Mouse (Mus musculus) myocyte (in vitro differentiated cells): ENCODE measurements around the gene Kdm1a. TPM values are rescaled to one million over a fixed set of nuclear protein-coding genes. Genes with fewer than 3 reads are reported as not detected.
A peak's percentile ranks its signal among the peaks of the same experiment; 100 is the strongest.

ENCODE experiments used
- H3K27me3 ChIP-seq: one replicate; pipeline ENCODE4 v1.6.1; 2011; ENCODE audit not compliant: control insufficient read depth, insufficient read depth, insufficient read length
- H3K36me3 ChIP-seq: one replicate; pipeline ENCODE4 v1.6.1; 2011; ENCODE audit not compliant: control insufficient read depth, insufficient read depth
- H3K4me2 ChIP-seq: one replicate; pipeline ENCODE4 v1.6.1; 2011; ENCODE audit warnings: low read depth, control low read depth
- H3K4me3 ChIP-seq: one replicate; pipeline ENCODE4 v1.5.1; 2011; ENCODE audit warnings: mild to moderate bottlenecking, control low read depth, moderate library complexity
- H3K79me2 ChIP-seq: one replicate; pipeline ENCODE4 v1.6.1; 2011; ENCODE audit not compliant: control insufficient read depth, insufficient read depth
- H3ac ChIP-seq: one replicate; pipeline ENCODE4 v1.6.1; 2011; ENCODE audit not compliant: control insufficient read depth, insufficient read length
- CEBPB ChIP-seq: IDR thresholded peaks from 2 replicates; pipeline ENCODE4 v1.6.1; 2011; ENCODE audit warnings: mild to moderate bottlenecking, moderate library complexity; ENCODE audit not compliant: poor library complexity, insufficient read depth, severe bottlenecking
- E2F4 ChIP-seq: IDR thresholded peaks from one replicate; pipeline ENCODE4 v1.6.1; 2011; ENCODE audit warnings: mild to moderate bottlenecking, control low read depth, moderate library complexity; ENCODE audit not compliant: insufficient read depth
- MAX ChIP-seq: IDR thresholded peaks from one replicate; pipeline ENCODE4 v1.6.1; 2011; ENCODE audit warnings: low read depth, mild to moderate bottlenecking, control low read depth
- MYOD1 ChIP-seq, 3 experiments: IDR thresholded peaks; one replicate each; pipeline ENCODE4 v1.6.1; 2011; ENCODE audit warnings: control low read depth in 2 of 3, low read depth in 2 of 3, mild to moderate bottlenecking in 2 of 3, moderate library complexity in 1 of 3; ENCODE audit not compliant: insufficient read length in 2 of 3, control insufficient read depth in 1 of 3
- MYOG ChIP-seq, 3 experiments: IDR thresholded peaks; one replicate each; pipeline ENCODE4 v1.6.1; 2011; ENCODE audit warnings: control low read depth in 2 of 3, low read depth in 2 of 3, mild to moderate bottlenecking in 2 of 3; ENCODE audit not compliant: insufficient read length in 2 of 3, control insufficient read depth in 1 of 3, insufficient read depth in 1 of 3
- POLR2A ChIP-seq: IDR thresholded peaks from one replicate; pipeline ENCODE4 v1.6.1; 2011; ENCODE audit warnings: low read depth, mild to moderate bottlenecking, control low read depth, moderate library complexity; ENCODE audit not compliant: insufficient read length
- POLR2AphosphoS2 ChIP-seq: IDR thresholded peaks from one replicate; pipeline ENCODE4 v1.6.1; 2011; ENCODE audit warnings: low read depth, control low read depth; ENCODE audit not compliant: insufficient read length
- REST ChIP-seq: IDR thresholded peaks from one replicate; pipeline ENCODE4 v1.6.1; 2011; ENCODE audit warnings: mild to moderate bottlenecking, control low read depth, moderate library complexity; ENCODE audit not compliant: insufficient read depth, insufficient read length
- SRF ChIP-seq: IDR thresholded peaks from one replicate; pipeline ENCODE4 v1.6.1; 2011; ENCODE audit warnings: low read depth; ENCODE audit not compliant: control insufficient read depth, insufficient read length
- TCF12 ChIP-seq: IDR thresholded peaks from one replicate; pipeline ENCODE4 v1.6.1; 2011; ENCODE audit warnings: mild to moderate bottlenecking, control low read depth; ENCODE audit not compliant: poor library complexity, insufficient read depth, severe bottlenecking
- TCF3 ChIP-seq: IDR thresholded peaks from one replicate; pipeline ENCODE4 v1.6.1; 2011; ENCODE audit warnings: low read depth, control low read depth; ENCODE audit not compliant: insufficient read length
- USF1 ChIP-seq: IDR thresholded peaks from one replicate; pipeline ENCODE4 v1.6.1; 2011; ENCODE audit warnings: low read depth, mild to moderate bottlenecking, control low read depth, moderate library complexity
- polyA plus RNA-seq: library from polyadenylated mRNA; unstranded; fragments of >200 nt; fragmentation: generic; extraction: Trizol; gene quantifications from one replicate; pipeline ENCODE4 v1.2.1, GENCODE M21; 2012; ENCODE audit warnings: missing spikeins

The Kdm1a gene
- polyA plus RNA-seq, 1 experiment: 52.8 TPM

GRCm38 (mm10) chr4:136560270-136560991 lies 42.1 kb downstream of the Kdm1a start:
- Histone ChIP-seq H3K36me3 (peaks cover 60% of the 10 kb centered on the region), H3K4me3 (no peak overlapping the region), H3K4me2 (no peak overlapping the region), H3K27me3 (no peaks in the 10 kb centered on the region), H3K79me2 (peaks cover 33% of the 10 kb centered on the region), H3ac (no peak overlapping the region)
- no peak for TF ChIP-seq REST
- no peak for TF ChIP-seq MYOG (IDR thresholded peaks at IDR 0.05; ENCODE audit: control insufficient read depth in 1 of 3, insufficient read depth in 1 of 3, insufficient read length in 2 of 3, low read depth in 2 of 3)
- TF ChIP-seq TCF12: no peak
- TF ChIP-seq POLR2AphosphoS2: no peak
- TF ChIP-seq MAX: no peak
- TF ChIP-seq POLR2A: no peak
- TF ChIP-seq SRF: no peak
- no peak for TF ChIP-seq CEBPB
- no peak for TF ChIP-seq E2F4
- TF ChIP-seq TCF3: no peak
- TF ChIP-seq MYOD1 (IDR thresholded peaks at IDR 0.05; ENCODE audit: control insufficient read depth in 1 of 3, insufficient read length in 2 of 3, low read depth in 2 of 3): no peak
- TF ChIP-seq USF1: no peak

GRCm38 (mm10) chr4:136559690-136560089 lies 42.8 kb downstream of the Kdm1a start:
- Histone ChIP-seq H3K27me3 (no peaks in the 10 kb centered on the region), H3ac (no peak overlapping the region), H3K36me3 (peaks cover 64% of the 10 kb centered on the region), H3K79me2 (peaks cover 26% of the 10 kb centered on the region), H3K4me2 (no peak overlapping the region), H3K4me3 (no peak overlapping the region)
- TF ChIP-seq TCF12 (no peak), E2F4 (no peak), MYOG (IDR thresholded peaks at IDR 0.05; ENCODE audit: control insufficient read depth in 1 of 3, insufficient read depth in 1 of 3, insufficient read length in 2 of 3, low read depth in 2 of 3) (no peak), USF1 (no peak), POLR2A (no peak), TCF3 (no peak), MYOD1 (IDR thresholded peaks at IDR 0.05; ENCODE audit: control insufficient read depth in 1 of 3, insufficient read length in 2 of 3, low read depth in 2 of 3) (no peak), CEBPB (no peak), MAX (no peak), SRF (no peak), REST (no peak), POLR2AphosphoS2 (no peak)

GRCm38 (mm10) chr4:136557638-136558037 lies 44.9 kb downstream of the Kdm1a start:
- no peak overlapping the region for H3K4me2 ChIP-seq
- peaks cover 13% of the 10 kb centered on the region for H3K79me2 ChIP-seq
- no peak overlapping the region for H3K4me3 ChIP-seq
- H3K27me3 ChIP-seq: no peaks in the 10 kb centered on the region
- no peak overlapping the region for H3ac ChIP-seq
- TF ChIP-seq CEBPB (no peak), MAX (no peak)
- H3K36me3 ChIP-seq: peaks cover 72% of the 10 kb centered on the region

GRCm38 (mm10) chr4:136553108-136553507 lies 49.4 kb downstream of the Kdm1a start:
- Histone ChIP-seq H3K4me2 (no peak overlapping the region), H3K27me3 (no peaks in the 10 kb centered on the region), H3K79me2 (peaks cover 6% of the 10 kb centered on the region), H3ac (no peak overlapping the region), H3K4me3 (no peak overlapping the region), H3K36me3 (peaks cover 69% of the 10 kb centered on the region)
- TF ChIP-seq SRF (no peak), REST (no peak), CEBPB (no peak), MYOD1 (IDR thresholded peaks at IDR 0.05; ENCODE audit: control insufficient read depth in 1 of 3, insufficient read length in 2 of 3, low read depth in 2 of 3) (peak in 1 of 3 experiments; percentile 65), TCF12 (no peak), E2F4 (no peak), USF1 (no peak), POLR2A (no peak), MYOG (IDR thresholded peaks at IDR 0.05; ENCODE audit: control insufficient read depth in 1 of 3, insufficient read depth in 1 of 3, insufficient read length in 2 of 3, low read depth in 2 of 3) (peak in 1 of 3 experiments; percentile 14), POLR2AphosphoS2 (peak; percentile 60)

GRCm38 (mm10) chr4:136548381-136548801 lies 54.1 kb downstream of the Kdm1a start:
- Histone ChIP-seq H3ac (no peak overlapping the region), H3K4me2 (no peak overlapping the region), H3K4me3 (no peak overlapping the region), H3K79me2 (peaks cover 6% of the 10 kb centered on the region), H3K36me3 (peaks cover 72% of the 10 kb centered on the region), H3K27me3 (no peaks in the 10 kb centered on the region)
- TF ChIP-seq POLR2AphosphoS2 (no peak), TCF12 (no peak), SRF (no peak), MYOG (IDR thresholded peaks at IDR 0.05; ENCODE audit: control insufficient read depth in 1 of 3, insufficient read depth in 1 of 3, insufficient read length in 2 of 3, low read depth in 2 of 3) (no peak), MAX (no peak), MYOD1 (IDR thresholded peaks at IDR 0.05; ENCODE audit: control insufficient read depth in 1 of 3, insufficient read length in 2 of 3, low read depth in 2 of 3) (no peak), TCF3 (no peak)
